Mouse (Mus musculus) hematopoietic stem cell, adult 5-6 weeks (primary cell): ENCODE measurements around the gene Dcst2. TPM values are rescaled to one million over a fixed set of nuclear protein-coding genes. Genes with fewer than 3 reads are reported as not detected.
A peak's percentile ranks its signal among the peaks of the same experiment; 100 is the strongest.

Experiments used
- ATAC-seq, 2 experiments: fragments of 125-278 bp in 1 of 2; replicated peaks in 1 of 2; 2 replicates each; pipeline ENCODE4 v1.8.0; 2016 to 2017; ENCODE audit warnings: inconsistent platforms in 2 of 2, mild to moderate bottlenecking in 2 of 2, moderate number of reproducible peaks in 2 of 2, low read depth in 1 of 2, moderate TSS enrichment in 1 of 2; ENCODE audit not compliant: low FRiP score in 2 of 2, poor library complexity in 2 of 2, severe bottlenecking in 2 of 2, insufficient read depth in 1 of 2, low TSS enrichment in 1 of 2
- total RNA-seq: library from RNA; stranded (forward); fragments of 172-1452, 232-1000 nt; gene quantifications from 2 replicates; pipeline ENCODE4 v1.2.3, GENCODE M21; 2017

Gene Dcst2
- total RNA-seq, 1 experiment from 2014 or later: not detected

- no peak for ATAC-seq
Measured at GRCm38 (mm10) chr3:89390699-89391662, 29.2 kb downstream of the Dcst2 start.

DNA sequence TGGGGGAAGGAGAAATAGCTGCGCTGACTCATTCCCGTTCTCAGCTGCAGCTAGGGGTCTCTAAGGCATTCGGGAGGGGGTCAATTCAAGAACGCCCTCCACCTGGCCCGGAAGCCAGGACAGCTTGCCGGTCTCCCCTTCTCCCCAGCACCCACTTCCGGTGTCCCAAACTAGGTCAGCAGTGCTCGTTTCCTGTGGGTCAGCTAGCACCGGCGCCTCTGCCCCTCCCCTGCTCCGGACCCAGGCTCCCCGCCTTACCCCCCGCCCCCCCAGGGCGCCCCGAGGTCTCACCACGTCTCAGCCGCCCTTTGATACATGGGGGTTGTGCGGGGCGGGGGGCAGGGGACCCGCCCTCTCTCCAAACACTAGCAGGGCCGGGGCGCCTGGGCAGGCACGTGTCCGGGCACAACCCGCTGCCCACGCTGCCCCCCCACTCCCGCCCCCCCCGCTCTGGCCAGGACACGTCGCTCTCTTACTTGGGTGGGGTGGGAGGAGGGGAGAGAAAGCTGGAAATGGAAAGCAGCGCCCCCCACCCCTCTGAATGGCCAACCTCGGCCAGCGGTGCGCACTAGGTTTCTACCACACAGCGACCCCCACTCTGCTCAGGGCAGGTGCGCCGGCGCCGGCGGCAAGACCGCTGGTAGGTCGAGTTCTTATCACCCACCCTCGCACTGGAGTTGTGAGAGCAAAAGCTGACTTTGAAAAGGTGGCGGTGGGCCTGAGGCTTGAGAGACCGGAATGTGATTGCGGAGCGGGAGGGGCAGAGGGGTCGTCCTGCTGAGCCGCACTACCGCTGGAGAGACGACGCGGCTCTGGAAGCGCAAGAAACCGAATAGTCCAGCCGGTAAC lies 30.1 kb downstream of the Dcst2 start:
- no peak for ATAC-seq

- no peak for ATAC-seq
Measured at GRCm38 (mm10) chr3:89392871-89393311, 31.1 kb downstream of the Dcst2 start.

DNA sequence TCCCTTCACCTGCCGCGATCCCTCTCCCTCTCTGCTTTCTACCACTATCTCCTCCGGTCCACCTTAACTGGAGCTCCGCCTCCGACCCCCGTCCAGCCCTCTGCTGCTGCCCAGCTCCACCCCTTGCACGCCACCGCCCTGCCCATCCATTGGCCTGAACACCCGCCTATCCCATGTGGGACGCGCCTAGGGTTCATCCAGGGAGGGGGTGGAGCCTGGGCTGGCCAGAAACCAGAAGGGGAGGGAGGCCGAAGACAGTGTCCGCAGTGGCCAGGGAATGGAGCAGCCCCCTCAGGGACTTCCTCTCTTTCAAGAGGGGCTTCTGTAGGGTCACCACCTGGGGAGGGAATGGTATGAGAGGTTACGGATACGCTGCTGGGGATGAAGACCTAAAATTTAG lies 31.8 kb downstream of the Dcst2 start:
- peak; percentile 85 to 86 for ATAC-seq

GRCm38 (mm10) chr3:89394006-89394893 lies 32.5 kb downstream of the Dcst2 start, which contains the start of gene Zbtb7b:
Zbtb7b (minus strand) TSS chr3:89394776.
- peak; percentile 47 to 61 for ATAC-seq

GRCm38 (mm10) chr3:89394894-89395256 lies 33.1 kb downstream of the Dcst2 start:
- ATAC-seq: no peak

DNA sequence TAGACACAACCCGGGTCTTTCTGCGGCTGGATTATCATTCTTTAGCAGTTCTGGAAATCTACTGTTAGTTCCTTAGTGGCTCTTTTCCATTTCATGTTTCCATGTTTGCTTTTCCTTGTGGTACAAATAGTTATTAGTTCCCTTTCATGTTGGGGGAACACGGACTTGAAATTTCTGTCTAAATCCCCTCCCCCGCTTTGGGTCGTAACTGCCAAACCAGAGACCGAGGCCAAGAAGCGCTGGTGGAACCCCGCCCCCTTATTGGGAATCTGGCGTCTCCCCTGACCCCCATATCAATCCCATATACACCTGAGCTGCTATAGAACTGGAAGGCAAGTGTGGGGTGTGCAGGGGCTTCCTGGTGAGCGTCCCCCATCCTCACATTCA lies 33.6 kb downstream of the Dcst2 start:
- no peak for ATAC-seq

DNA sequence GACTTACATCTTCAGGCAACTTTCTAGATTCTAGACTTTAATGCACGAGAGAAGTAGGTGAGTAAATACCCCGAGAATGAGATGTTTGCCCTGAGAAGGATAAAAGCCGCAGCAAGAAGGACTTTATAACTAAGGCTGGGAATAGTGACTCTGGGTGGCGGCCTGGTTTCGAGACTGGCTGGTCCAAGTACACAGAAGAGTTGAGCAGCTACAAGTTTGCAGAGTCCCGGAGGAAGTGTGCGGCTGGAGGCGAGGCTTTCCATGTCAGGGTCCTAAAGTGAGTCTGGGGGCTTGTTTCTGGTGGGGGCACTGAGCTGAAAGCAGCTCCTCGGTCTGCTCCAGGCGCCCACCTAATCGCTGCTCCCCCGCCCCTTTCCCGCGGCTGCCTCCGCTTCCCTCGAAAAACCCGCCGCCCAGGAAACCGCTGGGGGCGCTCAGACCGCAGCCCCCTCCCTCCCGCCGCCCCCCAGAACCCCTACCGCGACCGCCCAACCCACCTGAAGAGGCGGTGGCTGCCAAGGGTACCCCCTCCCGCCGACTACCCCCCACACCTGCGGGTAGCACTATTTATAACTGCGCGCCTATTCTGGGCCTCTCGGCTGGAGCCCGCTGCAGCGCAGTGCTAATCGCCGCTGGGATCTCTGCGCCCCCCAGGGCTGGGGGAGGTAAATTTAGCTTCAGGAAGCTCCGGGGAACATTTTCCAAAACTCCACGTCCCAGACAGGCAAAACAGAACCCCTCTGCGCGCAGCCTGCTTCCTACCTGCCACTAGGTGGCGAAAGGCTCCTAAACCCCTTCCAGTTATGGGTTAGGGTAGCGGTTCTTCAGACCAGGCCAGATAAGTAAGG lies 34.3 kb downstream of the Dcst2 start:
- ATAC-seq: 0 out of 4 replicates have a peak, but pooled peaks of 1 of the 2 experiments have one; percentile 39

DNA sequence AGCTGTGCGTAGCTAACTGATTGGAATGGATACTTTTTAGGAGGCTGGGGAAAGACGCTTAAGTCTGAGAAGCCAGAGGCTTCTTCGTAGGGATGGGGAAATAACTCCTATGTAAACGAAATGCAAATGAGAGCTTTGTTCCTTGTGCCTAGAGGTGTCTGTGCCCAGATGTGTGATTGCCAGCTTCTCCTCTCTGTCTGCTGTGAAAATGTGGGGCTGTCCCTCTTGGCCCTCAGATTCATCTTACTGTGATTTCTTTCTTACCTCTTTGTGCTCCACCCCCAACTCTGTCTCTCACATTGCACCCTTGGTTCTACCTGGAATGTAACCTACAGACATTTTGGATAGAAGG lies 34.9 kb downstream of the Dcst2 start:
- no peak for ATAC-seq

DNA sequence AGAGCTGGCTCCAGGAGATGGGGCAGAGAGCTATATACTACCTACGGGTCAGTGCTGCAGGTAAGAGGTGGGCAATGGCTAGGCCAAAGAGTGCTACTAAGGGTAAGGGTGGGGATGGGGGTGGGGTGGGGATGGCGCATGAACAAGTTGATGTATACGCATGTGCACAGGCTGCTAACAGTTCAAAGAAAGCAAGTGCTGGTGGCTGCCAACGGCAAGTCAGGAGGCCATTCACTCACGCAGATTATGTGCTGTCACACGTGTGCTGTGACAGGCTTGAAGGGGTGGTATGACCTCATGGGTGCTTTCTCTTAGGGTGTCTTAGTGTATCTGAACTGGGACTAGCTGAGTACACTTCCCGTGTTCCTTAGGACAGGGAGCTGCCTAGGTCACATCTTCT lies 39.6 kb downstream of the Dcst2 start:
- ATAC-seq: no peak

- no peak for ATAC-seq
Measured at GRCm38 (mm10) chr3:89402693-89403092, 40.9 kb downstream of the Dcst2 start, which contains the start of gene Lenep. Lenep (minus strand) TSS chr3:89402793.

GRCm38 (mm10) chr3:89406887-89407286 lies 45.1 kb downstream of the Dcst2 start:
- ATAC-seq: no peak

- no peak for ATAC-seq
Measured at GRCm38 (mm10) chr3:89408448-89408847, 46.7 kb downstream of the Dcst2 start.

DNA sequence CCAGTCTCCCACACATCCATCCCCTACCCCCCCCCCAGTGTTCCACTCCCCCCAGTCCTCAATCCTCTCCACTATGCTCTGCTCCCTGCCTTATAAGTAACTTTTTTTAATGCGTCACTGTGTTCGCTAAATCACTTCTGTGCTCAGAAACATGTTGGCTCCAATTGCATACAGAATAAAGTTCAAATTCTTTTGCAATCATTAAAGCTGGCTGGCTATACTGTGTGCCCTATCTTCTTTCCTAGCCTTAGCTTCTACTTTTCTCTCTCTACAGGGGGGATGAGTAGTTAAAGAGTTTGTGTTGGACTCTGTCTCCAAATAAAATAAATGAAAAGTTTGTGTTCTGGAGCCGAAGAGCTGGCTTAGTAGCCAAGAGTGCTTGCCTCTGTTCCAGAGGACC lies 47.9 kb downstream of the Dcst2 start:
- ATAC-seq: no peak

DNA sequence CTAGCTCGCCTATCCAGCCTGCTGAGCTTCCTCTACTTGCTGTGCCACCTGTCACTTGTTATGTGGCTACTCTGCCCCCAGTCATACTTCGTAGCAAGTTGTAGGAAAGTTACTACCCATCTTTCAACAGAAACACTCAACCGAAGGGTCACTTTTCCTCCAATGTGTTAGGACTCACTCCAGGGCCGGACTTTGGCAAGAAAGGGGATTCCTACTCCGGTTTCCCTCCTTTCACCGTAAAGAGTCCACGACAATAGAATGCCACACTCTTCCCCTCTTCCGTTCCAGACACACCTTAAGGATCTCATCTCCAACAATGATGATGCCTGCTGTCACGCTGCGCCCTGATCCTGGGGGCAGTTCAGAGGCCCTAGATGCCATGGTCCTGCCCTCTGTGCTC lies 49.1 kb downstream of the Dcst2 start:
- ATAC-seq: no peak
